Mouse (Mus musculus): ENCODE measurements at regions not wholly inside any gene's neighbourhood (a gene's known extent, or its start where the extent isn't known, plus 50 kb on each side); places are given as distances from the start of the nearest gene placed in this dataset.

DNA sequence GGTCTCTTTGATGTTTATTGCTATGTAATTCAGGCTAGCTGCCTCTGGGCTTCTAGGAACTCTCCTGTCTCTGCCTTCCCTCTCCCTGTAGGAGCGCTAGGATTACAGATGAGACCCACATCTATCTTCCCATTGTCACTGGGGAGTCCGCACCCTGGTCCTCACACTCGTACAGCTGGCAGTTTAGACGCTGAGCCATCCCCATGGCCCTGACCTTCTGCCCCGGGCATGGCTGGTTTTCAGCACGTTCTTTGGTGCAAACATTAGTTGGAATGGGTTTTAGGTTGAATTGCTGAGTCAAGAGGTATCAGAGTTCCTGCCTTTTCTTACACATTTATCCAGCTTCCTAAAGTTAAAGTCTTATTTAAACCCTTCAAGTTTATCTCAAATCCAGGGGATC lies 79.7 kb upstream of the Mgmt start:
- Histone ChIP-seq H3K79me2 (ENCODE audit: control insufficient read depth, insufficient read depth, low read length) (no peaks in the 10 kb centered on the region), H3K4me1 (ENCODE audit: control insufficient read depth, insufficient read depth, low read length) (peaks cover 5% of the 10 kb centered on the region; the same call in 1 of the 2 replicates), H3K27ac (replicated peaks; ENCODE audit: insufficient read depth, low read depth, low read length) (no peak overlapping the region), H3K9ac (ENCODE audit: low read depth, low read length) (no peak overlapping the region), H3K27me3 (ENCODE audit: control insufficient read depth, insufficient read depth, low read length) (no peaks in the 10 kb centered on the region), H3K4me3 (ENCODE audit: insufficient read depth, low read depth, low read length) (no peak overlapping the region), H3K36me3 (ENCODE audit: control insufficient read depth, insufficient read depth, low read length) (no peaks in the 10 kb centered on the region)
- TF ChIP-seq CTCF (IDR thresholded peaks at IDR 0.05; ENCODE audit: low read depth, low read length) (no peak), POLR2A (IDR thresholded peaks at IDR 0.05; ENCODE audit: extremely low read depth, insufficient read depth, low read length) (no peak)
- WGBS = 37% methylated on average over 6 of the region's 6 CpGs
- peak; percentile 85 for DNase-seq (ENCODE audit: extremely low read depth, low read depth, low spot score)

DNA sequence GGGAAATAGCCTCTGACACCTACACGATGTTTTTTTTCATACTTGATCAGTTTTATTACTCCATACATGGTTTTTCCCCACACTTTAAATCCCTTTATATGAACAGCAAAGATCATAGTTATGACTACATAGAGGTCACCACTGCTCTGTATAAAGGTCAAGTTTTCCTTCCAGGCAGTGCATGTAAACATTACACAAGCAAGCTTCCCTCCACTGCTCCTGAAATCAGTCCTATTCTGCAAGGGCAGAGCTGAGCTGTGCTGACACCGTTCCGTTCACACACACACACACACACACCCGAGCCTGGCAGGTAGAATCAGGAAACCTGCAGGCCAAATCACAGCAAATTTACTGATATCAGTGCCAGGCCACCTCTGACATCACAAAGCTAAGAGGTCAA lies 74.1 kb upstream of the Mgmt start:
- no peak for TF ChIP-seq POLR2A (IDR thresholded peaks at IDR 0.05; ENCODE audit: extremely low read depth, insufficient read depth, low read length)
- H3K9ac ChIP-seq (ENCODE audit: low read depth, low read length) = no peak overlapping the region
- peak; percentile 77 for DNase-seq (ENCODE audit: extremely low read depth, low read depth, low spot score)
- H3K27ac ChIP-seq (replicated peaks; ENCODE audit: insufficient read depth, low read depth, low read length) = no peak overlapping the region
- no peak overlapping the region for H3K4me3 ChIP-seq (ENCODE audit: insufficient read depth, low read depth, low read length)
- H3K27me3 ChIP-seq (ENCODE audit: control insufficient read depth, insufficient read depth, low read length) = no peaks in the 10 kb centered on the region
- WGBS = 20% methylated on average over 4 of the region's 4 CpGs
- H3K79me2 ChIP-seq (ENCODE audit: control insufficient read depth, insufficient read depth, low read length) = no peaks in the 10 kb centered on the region
- peaks cover 3% of the 10 kb centered on the region for H3K4me1 ChIP-seq (ENCODE audit: control insufficient read depth, insufficient read depth, low read length)
- H3K36me3 ChIP-seq (ENCODE audit: control insufficient read depth, insufficient read depth, low read length) = no peaks in the 10 kb centered on the region

DNA sequence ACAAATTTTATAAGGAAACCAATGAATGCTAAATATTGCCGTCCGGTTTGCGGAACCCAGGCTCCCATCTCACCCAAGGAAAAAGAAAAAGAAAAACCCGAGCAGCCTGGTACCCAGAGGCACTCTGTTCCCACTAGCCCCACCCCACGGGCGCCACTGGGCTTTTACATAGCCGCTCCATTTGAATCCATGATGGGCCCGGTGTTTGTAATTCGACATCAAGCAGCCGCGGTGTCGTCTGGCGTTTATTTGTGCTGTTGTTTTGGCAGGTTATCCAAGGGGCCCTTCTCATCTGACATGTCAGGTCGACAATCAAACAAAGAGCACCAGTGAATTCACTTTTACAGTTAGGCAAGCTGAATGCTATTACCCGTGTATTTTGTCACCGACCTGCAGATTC lies 68.8 kb upstream of the Mgmt start:
- Histone ChIP-seq H3K9ac (ENCODE audit: low read depth, low read length) (no peak overlapping the region), H3K36me3 (ENCODE audit: control insufficient read depth, insufficient read depth, low read length) (no peaks in the 10 kb centered on the region), H3K4me3 (ENCODE audit: insufficient read depth, low read depth, low read length) (no peak overlapping the region), H3K4me1 (ENCODE audit: control insufficient read depth, insufficient read depth, low read length) (no peaks in the 10 kb centered on the region), H3K27ac (replicated peaks; ENCODE audit: insufficient read depth, low read depth, low read length) (no peak overlapping the region), H3K27me3 (ENCODE audit: control insufficient read depth, insufficient read depth, low read length) (peaks cover 6% of the 10 kb centered on the region; the same call in 1 of the 2 replicates), H3K79me2 (ENCODE audit: control insufficient read depth, insufficient read depth, low read length) (no peaks in the 10 kb centered on the region)
- DNase-seq (ENCODE audit: extremely low read depth, low read depth, low spot score) = no peak
- TF ChIP-seq CTCF (IDR thresholded peaks at IDR 0.05; ENCODE audit: low read depth, low read length) (no peak), POLR2A (IDR thresholded peaks at IDR 0.05; ENCODE audit: extremely low read depth, insufficient read depth, low read length) (no peak)
- 39% methylated on average over 16 of the region's 16 CpGs for WGBS

DNA sequence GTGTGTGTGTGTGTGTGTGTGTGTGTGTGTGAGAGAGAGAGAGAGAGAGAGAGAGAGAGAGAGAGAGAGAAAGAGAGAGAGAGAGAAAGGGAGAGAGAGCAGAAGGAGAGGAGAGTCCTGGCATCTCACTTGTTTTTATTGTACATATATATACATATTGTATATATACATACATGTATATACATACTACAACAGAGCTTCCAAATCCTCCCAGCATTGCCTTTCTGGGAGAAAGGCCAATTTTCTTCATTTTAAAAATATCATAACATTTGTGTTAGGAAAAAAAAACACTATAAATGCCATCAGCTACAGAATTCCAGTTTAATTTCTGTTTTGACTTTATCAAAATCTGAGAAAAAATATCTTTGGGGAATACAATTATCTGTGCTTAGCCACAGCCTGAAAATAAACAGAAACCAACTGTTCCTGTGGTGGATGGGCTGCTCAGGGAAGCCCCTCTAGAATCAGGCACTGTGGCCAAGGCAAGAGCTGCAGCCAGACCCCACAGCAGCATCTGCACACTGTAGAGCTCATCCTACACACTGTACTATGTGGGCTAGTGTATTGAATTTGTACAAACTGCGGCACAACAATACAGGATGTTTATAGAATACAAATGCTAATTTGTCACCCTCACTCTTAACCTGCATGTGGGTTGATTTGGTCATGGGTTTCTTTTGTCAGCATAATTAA lies 64.6 kb upstream of the Mgmt start:
- WGBS = 100% methylated on average over 1 of the region's 1 CpGs
- Histone ChIP-seq H3K4me1 (ENCODE audit: control insufficient read depth, insufficient read depth, low read length) (no peaks in the 10 kb centered on the region), H3K4me3 (ENCODE audit: insufficient read depth, low read depth, low read length) (no peak overlapping the region), H3K27ac (replicated peaks; ENCODE audit: insufficient read depth, low read depth, low read length) (no peak overlapping the region), H3K79me2 (ENCODE audit: control insufficient read depth, insufficient read depth, low read length) (no peaks in the 10 kb centered on the region), H3K36me3 (ENCODE audit: control insufficient read depth, insufficient read depth, low read length) (no peaks in the 10 kb centered on the region), H3K27me3 (ENCODE audit: control insufficient read depth, insufficient read depth, low read length) (peaks cover 6% of the 10 kb centered on the region; the same call in 1 of the 2 replicates), H3K9ac (ENCODE audit: low read depth, low read length) (no peak overlapping the region)
- DNase-seq (ENCODE audit: extremely low read depth, low read depth, low spot score) = no peak
- TF ChIP-seq POLR2A (IDR thresholded peaks at IDR 0.05; ENCODE audit: extremely low read depth, insufficient read depth, low read length) = no peak
- no peak for TF ChIP-seq CTCF (IDR thresholded peaks at IDR 0.05; ENCODE audit: low read depth, low read length)

DNA sequence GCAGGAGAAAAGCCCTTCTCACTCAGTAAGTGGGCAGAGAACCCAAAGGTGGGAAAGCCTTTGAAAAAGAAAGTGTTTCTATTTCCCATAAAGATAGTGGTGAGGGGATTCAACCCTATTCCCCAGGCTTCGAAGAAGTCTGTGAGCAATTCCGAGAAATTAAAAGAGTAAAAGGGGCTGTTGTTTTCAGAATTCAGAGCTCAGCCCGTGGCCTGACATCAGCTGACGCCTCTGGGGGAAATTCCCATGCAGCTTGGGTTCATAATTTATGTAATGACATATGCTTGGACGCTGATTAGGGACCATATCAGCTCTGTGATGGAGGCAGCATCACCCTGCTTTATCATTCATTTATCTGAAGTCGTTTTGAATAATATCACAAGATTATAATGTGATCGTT lies 62.0 kb upstream of the Mgmt start:
- DNase-seq (ENCODE audit: extremely low read depth, low read depth, low spot score) = no peak
- no peaks in the 10 kb centered on the region for H3K27me3 ChIP-seq (ENCODE audit: control insufficient read depth, insufficient read depth, low read length)
- no peaks in the 10 kb centered on the region for H3K79me2 ChIP-seq (ENCODE audit: control insufficient read depth, insufficient read depth, low read length)
- H3K36me3 ChIP-seq (ENCODE audit: control insufficient read depth, insufficient read depth, low read length) = no peaks in the 10 kb centered on the region
- H3K4me1 ChIP-seq (ENCODE audit: control insufficient read depth, insufficient read depth, low read length) = no peaks in the 10 kb centered on the region
- H3K27ac ChIP-seq (replicated peaks; ENCODE audit: insufficient read depth, low read depth, low read length) = no peak overlapping the region
- H3K9ac ChIP-seq (ENCODE audit: low read depth, low read length) = no peak overlapping the region
- 79% methylated on average over 7 of the region's 7 CpGs for WGBS
- H3K4me3 ChIP-seq (ENCODE audit: insufficient read depth, low read depth, low read length) = no peak overlapping the region
- TF ChIP-seq CTCF (IDR thresholded peaks at IDR 0.05; ENCODE audit: low read depth, low read length) (no peak), POLR2A (IDR thresholded peaks at IDR 0.05; ENCODE audit: extremely low read depth, insufficient read depth, low read length) (no peak)

DNA sequence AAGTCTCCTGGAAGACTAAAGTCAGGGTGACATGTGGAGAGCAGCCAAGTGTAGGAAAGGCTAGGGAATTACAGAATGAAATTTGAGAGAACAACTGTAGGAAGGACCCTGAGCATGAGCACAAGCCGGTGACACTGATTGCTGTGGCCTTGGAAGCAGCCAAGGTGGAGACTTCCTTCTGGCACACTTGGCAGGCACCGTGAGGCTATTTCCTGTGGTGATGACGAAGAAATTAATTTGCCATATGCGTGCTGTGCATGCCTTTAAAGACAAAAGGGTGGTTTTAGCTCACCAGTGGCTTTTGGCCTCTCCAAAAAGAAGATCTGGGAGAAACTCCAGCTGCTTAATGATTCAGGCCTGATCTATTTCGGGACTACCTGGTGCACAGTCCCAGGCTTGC lies 55.4 kb upstream of the Mgmt start:
- Histone ChIP-seq H3K36me3 (ENCODE audit: control insufficient read depth, insufficient read depth, low read length) (no peaks in the 10 kb centered on the region), H3K79me2 (ENCODE audit: control insufficient read depth, insufficient read depth, low read length) (no peaks in the 10 kb centered on the region), H3K27ac (replicated peaks; ENCODE audit: insufficient read depth, low read depth, low read length) (no peak overlapping the region), H3K4me1 (ENCODE audit: control insufficient read depth, insufficient read depth, low read length) (no peaks in the 10 kb centered on the region), H3K9ac (ENCODE audit: low read depth, low read length) (no peak overlapping the region), H3K4me3 (ENCODE audit: insufficient read depth, low read depth, low read length) (no peak overlapping the region), H3K27me3 (ENCODE audit: control insufficient read depth, insufficient read depth, low read length) (no peaks in the 10 kb centered on the region)
- TF ChIP-seq POLR2A (IDR thresholded peaks at IDR 0.05; ENCODE audit: extremely low read depth, insufficient read depth, low read length) (no peak), CTCF (IDR thresholded peaks at IDR 0.05; ENCODE audit: low read depth, low read length) (no peak)
- no peak for DNase-seq (ENCODE audit: extremely low read depth, low read depth, low spot score)
- 75% methylated on average over 5 of the region's 5 CpGs for WGBS
